Mouse (Mus musculus): ENCODE results near the gene Pgm1. TPM values are rescaled to one million over a fixed set of nuclear protein-coding genes. Genes with fewer than 3 reads are reported as not detected.

The Pgm1 gene
- polyA plus RNA-seq, 1 experiment from 2014 or later, result 44.9 TPM

- H3K9me3 ChIP-seq, result no peaks in the 10 kb centered on the region
- H3K27ac ChIP-seq, result no peak overlapping the region
- ATAC-seq (ENCODE audit: insufficient number of reproducible peaks, insufficient read depth, low FRiP score, low TSS enrichment, low read depth), result no peak
- peaks cover 8% of the 10 kb centered on the region; the same call in 1 of the 2 replicates for H3K36me3 ChIP-seq
- no peak overlapping the region for H3K4me3 ChIP-seq (replicated peaks)
- no peaks in the 10 kb centered on the region for H3K4me1 ChIP-seq (replicated peaks)
- no peaks in the 10 kb centered on the region for H3K27me3 ChIP-seq
- no peak overlapping the region for H3K9ac ChIP-seq (replicated peaks)
- no peak overlapping the region for H3K4me2 ChIP-seq
- WGBS, result 85% methylated on average over 7 of the region's 7 CpGs
Observed at GRCm38 (mm10) chr4:99984369-99984752, 55.1 kb downstream of the Pgm1 start.

GRCm38 (mm10) chr4:99985086-99985485 lies 55.9 kb downstream of the Pgm1 start:
- Histone ChIP-seq H3K9ac (replicated peaks) (no peak overlapping the region), H3K9me3 (no peaks in the 10 kb centered on the region), H3K36me3 (peaks cover 8% of the 10 kb centered on the region; the same call in 1 of the 2 replicates), H3K4me2 (no peak overlapping the region), H3K4me1 (replicated peaks) (no peaks in the 10 kb centered on the region), H3K4me3 (replicated peaks) (no peak overlapping the region), H3K27ac (no peak overlapping the region), H3K27me3 (no peaks in the 10 kb centered on the region)
- ATAC-seq (ENCODE audit: insufficient number of reproducible peaks, insufficient read depth, low FRiP score, low TSS enrichment, low read depth), result no peak
- 84% methylated on average over 7 of the region's 7 CpGs for WGBS

GRCm38 (mm10) chr4:99985631-99986030 lies 56.4 kb downstream of the Pgm1 start:
- H3K36me3 ChIP-seq, result peaks cover 4% of the 10 kb centered on the region; the same call in 1 of the 2 replicates
- no peaks in the 10 kb centered on the region for H3K4me1 ChIP-seq (replicated peaks)
- no peak overlapping the region for H3K27ac ChIP-seq
- no peak for ATAC-seq (ENCODE audit: insufficient number of reproducible peaks, insufficient read depth, low FRiP score, low TSS enrichment, low read depth)
- H3K9me3 ChIP-seq, result no peaks in the 10 kb centered on the region
- H3K4me3 ChIP-seq (replicated peaks), result no peak overlapping the region
- 76% methylated on average over 12 of the region's 12 CpGs for WGBS
- no peak overlapping the region for H3K9ac ChIP-seq (replicated peaks)
- no peak overlapping the region for H3K4me2 ChIP-seq
- H3K27me3 ChIP-seq, result no peaks in the 10 kb centered on the region

- ATAC-seq (ENCODE audit: insufficient number of reproducible peaks, insufficient read depth, low FRiP score, low TSS enrichment, low read depth), result no peak
- Histone ChIP-seq H3K27ac (no peak overlapping the region), H3K9ac (replicated peaks) (no peak overlapping the region), H3K9me3 (no peaks in the 10 kb centered on the region), H3K4me2 (no peak overlapping the region), H3K27me3 (no peaks in the 10 kb centered on the region), H3K4me3 (replicated peaks) (no peak overlapping the region), H3K36me3 (peaks cover 3% of the 10 kb centered on the region; the same call in 1 of the 2 replicates), H3K4me1 (replicated peaks) (no peaks in the 10 kb centered on the region)
- WGBS, result 88% methylated on average over 10 of the region's 10 CpGs
Observed at GRCm38 (mm10) chr4:99986609-99987008, 57.4 kb downstream of the Pgm1 start.

- no peaks in the 10 kb centered on the region for H3K27me3 ChIP-seq
- no peak overlapping the region for H3K27ac ChIP-seq
- 0 out of 2 replicates have a peak, but pooled peaks cover 2% of the 10 kb centered on the region for H3K4me1 ChIP-seq (replicated peaks)
- no peak overlapping the region for H3K4me2 ChIP-seq
- no peak overlapping the region for H3K9ac ChIP-seq (replicated peaks)
- no peaks in the 10 kb centered on the region for H3K9me3 ChIP-seq
- WGBS, result 80% methylated on average over 7 of the region's 7 CpGs
- H3K4me3 ChIP-seq (replicated peaks), result no peak overlapping the region
- no peak for ATAC-seq (ENCODE audit: insufficient number of reproducible peaks, insufficient read depth, low FRiP score, low TSS enrichment, low read depth)
- H3K36me3 ChIP-seq, result peaks cover 3% of the 10 kb centered on the region; the same call in 1 of the 2 replicates
Observed at GRCm38 (mm10) chr4:99988771-99989170, 59.6 kb downstream of the Pgm1 start.

GRCm38 (mm10) chr4:100000971-100001370 lies 71.8 kb downstream of the Pgm1 start:
- H3K4me1 ChIP-seq (replicated peaks), result no peaks in the 10 kb centered on the region
- H3K9ac ChIP-seq (replicated peaks), result no peak overlapping the region
- no peaks in the 10 kb centered on the region for H3K36me3 ChIP-seq
- H3K27me3 ChIP-seq, result no peaks in the 10 kb centered on the region
- H3K4me3 ChIP-seq (replicated peaks), result no peak overlapping the region
- no peak overlapping the region for H3K27ac ChIP-seq
- H3K4me2 ChIP-seq, result no peak overlapping the region
- no peak for ATAC-seq (ENCODE audit: insufficient number of reproducible peaks, insufficient read depth, low FRiP score, low TSS enrichment, low read depth)
- no peaks in the 10 kb centered on the region for H3K9me3 ChIP-seq
- 83% methylated on average over 5 of the region's 5 CpGs for WGBS

- Histone ChIP-seq H3K4me3 (replicated peaks) (no peak overlapping the region), H3K4me1 (replicated peaks) (no peaks in the 10 kb centered on the region), H3K4me2 (no peak overlapping the region), H3K36me3 (no peaks in the 10 kb centered on the region), H3K9ac (replicated peaks) (no peak overlapping the region), H3K27me3 (no peaks in the 10 kb centered on the region; the same call in 1 of the 2 replicates), H3K27ac (no peak overlapping the region), H3K9me3 (no peaks in the 10 kb centered on the region)
- 59% methylated on average over 7 of the region's 7 CpGs for WGBS
- ATAC-seq (ENCODE audit: insufficient number of reproducible peaks, insufficient read depth, low FRiP score, low TSS enrichment, low read depth), result no peak
Observed at GRCm38 (mm10) chr4:100001806-100002205, 72.6 kb downstream of the Pgm1 start.

GRCm38 (mm10) chr4:100007721-100008120 lies 78.5 kb downstream of the Pgm1 start:
- peaks cover 9% of the 10 kb centered on the region for H3K4me1 ChIP-seq (replicated peaks)
- 83% methylated on average over 7 of the region's 7 CpGs for WGBS

GRCm38 (mm10) chr4:100008371-100009090 lies 79.3 kb downstream of the Pgm1 start:
- ATAC-seq (ENCODE audit: insufficient number of reproducible peaks, insufficient read depth, low FRiP score, low TSS enrichment, low read depth), result 0 out of 2 replicates have a peak, but pooled peaks have one; percentile 62
- no peaks in the 10 kb centered on the region for H3K36me3 ChIP-seq
- H3K27me3 ChIP-seq, result no peaks in the 10 kb centered on the region; the same call in 1 of the 2 replicates
- no peaks in the 10 kb centered on the region for H3K9me3 ChIP-seq
- H3K4me2 ChIP-seq, result no peak overlapping the region
- peaks cover 9% of the 10 kb centered on the region for H3K4me1 ChIP-seq (replicated peaks)
- 37% methylated on average over 5 of the region's 5 CpGs for WGBS
- no peak overlapping the region for H3K4me3 ChIP-seq (replicated peaks)
- H3K27ac ChIP-seq, result no peak overlapping the region
- H3K9ac ChIP-seq (replicated peaks), result no peak overlapping the region

More at GRCm38 (mm10) chr4:100007721-100008120, 78.5 kb downstream of the Pgm1 start:
- H3K27me3 ChIP-seq, result no peaks in the 10 kb centered on the region; the same call in 1 of the 2 replicates
- no peak overlapping the region for H3K27ac ChIP-seq
- H3K36me3 ChIP-seq, result no peaks in the 10 kb centered on the region
- H3K9me3 ChIP-seq, result no peaks in the 10 kb centered on the region
- ATAC-seq (ENCODE audit: insufficient number of reproducible peaks, insufficient read depth, low FRiP score, low TSS enrichment, low read depth), result no peak
- no peak overlapping the region for H3K4me3 ChIP-seq (replicated peaks)
- H3K4me2 ChIP-seq, result no peak overlapping the region
- no peak overlapping the region for H3K9ac ChIP-seq (replicated peaks)

GRCm38 (mm10) chr4:100009211-100009678 lies 80.0 kb downstream of the Pgm1 start:
- H3K27me3 ChIP-seq, result no peaks in the 10 kb centered on the region; the same call in 1 of the 2 replicates
- H3K4me3 ChIP-seq (replicated peaks), result no peak overlapping the region
- no peak overlapping the region for H3K4me2 ChIP-seq
- H3K9me3 ChIP-seq, result no peaks in the 10 kb centered on the region
- no peak for ATAC-seq (ENCODE audit: insufficient number of reproducible peaks, insufficient read depth, low FRiP score, low TSS enrichment, low read depth)
- no peak overlapping the region for H3K9ac ChIP-seq (replicated peaks)
- peaks cover 9% of the 10 kb centered on the region for H3K4me1 ChIP-seq (replicated peaks)
- H3K36me3 ChIP-seq, result no peaks in the 10 kb centered on the region
- 54% methylated on average over 8 of the region's 8 CpGs for WGBS
- no peak overlapping the region for H3K27ac ChIP-seq

- Histone ChIP-seq H3K9me3 (no peaks in the 10 kb centered on the region), H3K27me3 (peaks cover 5% of the 10 kb centered on the region; the same call in 1 of the 2 replicates), H3K4me1 (replicated peaks) (peaks cover 9% of the 10 kb centered on the region), H3K36me3 (no peaks in the 10 kb centered on the region), H3K4me3 (replicated peaks) (no peak overlapping the region), H3K4me2 (no peak overlapping the region), H3K9ac (replicated peaks) (no peak overlapping the region), H3K27ac (no peak overlapping the region)
- no peak for ATAC-seq (ENCODE audit: insufficient number of reproducible peaks, insufficient read depth, low FRiP score, low TSS enrichment, low read depth)
- WGBS, result 90% methylated on average over 3 of the region's 3 CpGs
Observed at GRCm38 (mm10) chr4:100010916-100011315, 81.7 kb downstream of the Pgm1 start.

All from limb, embryonic 12.5 days (tissue).